Mouse (Mus musculus): ENCODE data around the gene Mthfd1.

Mthfd1 gene

GRCm38 (mm10) chr12:76264325-76264965 is 9.3 kb downstream of the Mthfd1 start:
- DNase-seq = no peak

- DNase-seq = no peak
These were observed 9.9 kb downstream of the Mthfd1 start for GRCm38 (mm10) chr12:76265001-76265400.

GRCm38 (mm10) chr12:76266875-76267274 is 11.8 kb downstream of the Mthfd1 start:
- peak; percentile 67 for DNase-seq

- no peak for DNase-seq
These were observed 13.6 kb downstream of the Mthfd1 start for GRCm38 (mm10) chr12:76268686-76269085.

GRCm38 (mm10) chr12:76269196-76269595 is 14.1 kb downstream of the Mthfd1 start:
- no peak for DNase-seq

GRCm38 (mm10) chr12:76271516-76271915 is 16.4 kb downstream of the Mthfd1 start:
- DNase-seq = no peak

GRCm38 (mm10) chr12:76272610-76273524 is 17.8 kb downstream of the Mthfd1 start:
- DNase-seq = no peak

- no peak for DNase-seq
These were observed 23.1 kb downstream of the Mthfd1 start for GRCm38 (mm10) chr12:76278209-76278608.

- no peak for DNase-seq
These were observed 25.5 kb downstream of the Mthfd1 start for GRCm38 (mm10) chr12:76280556-76280955.

- no peak for DNase-seq
These were observed 26.1 kb downstream of the Mthfd1 start for GRCm38 (mm10) chr12:76281111-76281660.

GRCm38 (mm10) chr12:76282132-76282531 is 27.0 kb downstream of the Mthfd1 start:
- no peak for DNase-seq

GRCm38 (mm10) chr12:76282532-76283173 is 27.6 kb downstream of the Mthfd1 start:
- DNase-seq = no peak

- no peak for DNase-seq
These were observed 30.3 kb downstream of the Mthfd1 start for GRCm38 (mm10) chr12:76285418-76285817.

- no peak for DNase-seq
These were observed 32.9 kb downstream of the Mthfd1 start for GRCm38 (mm10) chr12:76287986-76288385.

- no peak for DNase-seq
These were observed 33.4 kb downstream of the Mthfd1 start for GRCm38 (mm10) chr12:76288494-76288893.

GRCm38 (mm10) chr12:76289428-76289827 is 34.3 kb downstream of the Mthfd1 start:
- DNase-seq = no peak

GRCm38 (mm10) chr12:76290271-76290670 is 35.2 kb downstream of the Mthfd1 start:
- no peak for DNase-seq

GRCm38 (mm10) chr12:76293192-76293591 is 38.1 kb downstream of the Mthfd1 start:
- peak; percentile 72 for DNase-seq

GRCm38 (mm10) chr12:76297830-76298229 is 42.7 kb downstream of the Mthfd1 start:
- DNase-seq = no peak

GRCm38 (mm10) chr12:76299361-76299906 is 44.3 kb downstream of the Mthfd1 start:
- no peak for DNase-seq

GRCm38 (mm10) chr12:76300367-76300766 is 45.3 kb downstream of the Mthfd1 start:
- no peak for DNase-seq

GRCm38 (mm10) chr12:76303474-76303873 is 48.4 kb downstream of the Mthfd1 start:
- no peak for DNase-seq

GRCm38 (mm10) chr12:76304199-76304598 is 49.1 kb downstream of the Mthfd1 start:
- no peak for DNase-seq

Measured in embryo, embryonic 11 days (tissue).